Mouse (Mus musculus) left cerebral cortex, postnatal 4 days (tissue): ENCODE data around the gene Cep164. TPM values are rescaled to one million over a fixed set of nuclear protein-coding genes. Genes with fewer than 3 reads are reported as not detected.
A peak's percentile ranks its signal among the peaks of the same experiment; 100 is the strongest.
"Not testable (repeated sequence)": the region's sequence is repeated elsewhere in the genome, so short reads cannot be mapped to it uniquely, and the experiment has no call there.

ENCODE experiments used
- DNase-seq: peaks from one replicate; pipeline ENCODE4 v3.0.0-alpha.2; 2022
- intact Hi-C: fragments of 180-260 bp; cut with DNase I; formaldehyde crosslinking; loops from one replicate; pipeline ENCODE4 v1.15.1; 2025
- total RNA-seq, 2 experiments: library from RNA; stranded (reverse); gene quantifications; 2 replicates each; pipeline ENCODE4 v1.2.3; 2021

Cep164 gene
- 10 to 100 TPM; 21.6 to 24.0 TPM for total RNA-seq

GRCm38 (mm10) chr9:45828291-45828963 is at the start of gene Cep164:
Cep164 (minus strand) TSS chr9:45828691.
- intact Hi-C loops: loop anchor here (5.0 kb wide), 1 partner anchor 406 kb away; no protein-coding TSS in a partner anchor
- DNase-seq: peak; percentile 90

GRCm38 (mm10) chr9:45877928-45878327 is 49.4 kb upstream of the Cep164 start:
- intact Hi-C loops: no loop called here
- peak; percentile 18 for DNase-seq

- intact Hi-C loops: no loop called here
- no peak for DNase-seq
These were observed 41.8 kb upstream of the Cep164 start for GRCm38 (mm10) chr9:45870265-45870664.

GRCm38 (mm10) chr9:45869181-45869580 is 40.7 kb upstream of the Cep164 start:
- intact Hi-C loops: loop anchor here (10.0 kb wide), 1 partner anchor 1024 kb away; no protein-coding TSS in a partner anchor
- DNase-seq: no peak

- DNase-seq: no peak
- intact Hi-C loops: loop anchor here (10.0 kb wide), 1 partner anchor 1017 kb away; no protein-coding TSS in a partner anchor
These were observed 33.3 kb upstream of the Cep164 start for GRCm38 (mm10) chr9:45861813-45862212.

- no peak for DNase-seq
These were observed 30.9 kb upstream of the Cep164 start for GRCm38 (mm10) chr9:45859364-45859763.

GRCm38 (mm10) chr9:45854136-45854535 is 25.6 kb upstream of the Cep164 start:
- intact Hi-C loops: no loop called here
- DNase-seq: no peak

More at GRCm38 (mm10) chr9:45859364-45859763, 30.9 kb upstream of the Cep164 start:
- intact Hi-C loops: no loop called here

- DNase-seq: no peak
- intact Hi-C loops: no loop called here
These were observed 25.2 kb upstream of the Cep164 start for GRCm38 (mm10) chr9:45853695-45854094.

- no peak for DNase-seq
These were observed 23.3 kb upstream of the Cep164 start for GRCm38 (mm10) chr9:45851776-45852175.

GRCm38 (mm10) chr9:45851330-45851729 is 22.8 kb upstream of the Cep164 start:
- intact Hi-C loops: no loop called here
- DNase-seq: no peak

More at GRCm38 (mm10) chr9:45851776-45852175, 23.3 kb upstream of the Cep164 start:
- intact Hi-C loops: no loop called here

GRCm38 (mm10) chr9:45850528-45851155 is 22.2 kb upstream of the Cep164 start:
- DNase-seq: no peak
- intact Hi-C loops: no loop called here

GRCm38 (mm10) chr9:45849528-45850408 is 21.3 kb upstream of the Cep164 start:
- intact Hi-C loops: no loop called here
- DNase-seq: peak; percentile 53

GRCm38 (mm10) chr9:45846891-45847460 is 18.5 kb upstream of the Cep164 start:
- no peak for DNase-seq
- intact Hi-C loops: no loop called here

- intact Hi-C loops, DNase-seq: not testable (repeated sequence)
These were observed 17.7 kb upstream of the Cep164 start for GRCm38 (mm10) chr9:45846176-45846575.

GRCm38 (mm10) chr9:45845541-45845940 is 17.1 kb upstream of the Cep164 start:
- intact Hi-C loops: no loop called here
- DNase-seq: no peak

GRCm38 (mm10) chr9:45843780-45844179 is 15.3 kb upstream of the Cep164 start:
- DNase-seq: no peak
- intact Hi-C loops: no loop called here

- DNase-seq: no peak
- intact Hi-C loops: no loop called here
These were observed 14.5 kb upstream of the Cep164 start for GRCm38 (mm10) chr9:45843007-45843406.

GRCm38 (mm10) chr9:45841458-45841857 is 13.0 kb upstream of the Cep164 start:
- intact Hi-C loops: no loop called here
- no peak for DNase-seq

GRCm38 (mm10) chr9:45840331-45840730 is 11.8 kb upstream of the Cep164 start:
- no peak for DNase-seq
- intact Hi-C loops: no loop called here

- DNase-seq: no peak
- intact Hi-C loops: no loop called here
These were observed 11.4 kb upstream of the Cep164 start for GRCm38 (mm10) chr9:45839982-45840300.
